Mouse (Mus musculus) spleen, postnatal 10 days (tissue): ENCODE data around the gene Myoc.
"Not testable (repeated sequence)": the region's sequence is repeated elsewhere in the genome, so short reads cannot be mapped to it uniquely, and the experiment has no call there.

Experiments
- DNase-seq, 2 experiments: peaks; one replicate each; pipeline ENCODE4 v3.0.0; 2021 to 2022; ENCODE audit warnings: low spot score in 2 of 2

Myoc gene

GRCm38 (mm10) chr1:162639051-162639750 is at the start of gene Myoc:
TSS of gene Myoc (plus strand) at chr1:162639155.
- no peak for DNase-seq

GRCm38 (mm10) chr1:162589443-162589842 is 49.5 kb upstream of the Myoc start:
- no peak for DNase-seq

- DNase-seq: no peak
These were observed 48.4 kb upstream of the Myoc start for GRCm38 (mm10) chr1:162590415-162590997.

- DNase-seq: no peak
These were observed 41.4 kb upstream of the Myoc start for GRCm38 (mm10) chr1:162597379-162598102.

DNA sequence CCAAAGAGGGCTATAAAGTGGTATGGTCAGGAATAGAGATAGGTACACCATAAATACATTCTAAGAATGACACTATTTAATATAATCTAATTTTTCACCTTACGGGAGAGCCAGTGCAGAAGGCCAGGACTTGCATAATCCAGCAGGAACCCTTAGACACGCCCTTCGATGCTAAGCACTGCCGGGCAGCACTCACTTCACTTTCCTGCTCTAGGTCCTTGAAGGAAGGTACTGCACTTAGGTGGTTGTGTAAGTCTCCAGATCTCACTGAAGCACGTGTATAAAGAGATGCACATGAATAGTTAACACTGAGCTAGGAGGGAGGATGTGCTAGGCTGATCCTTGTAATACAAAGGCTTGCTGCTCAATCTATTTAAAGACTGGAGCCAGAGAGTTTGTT is 39.3 kb upstream of the Myoc start:
- no peak for DNase-seq

- no peak for DNase-seq
These were observed 37.7 kb upstream of the Myoc start for GRCm38 (mm10) chr1:162601288-162601687.

DNA sequence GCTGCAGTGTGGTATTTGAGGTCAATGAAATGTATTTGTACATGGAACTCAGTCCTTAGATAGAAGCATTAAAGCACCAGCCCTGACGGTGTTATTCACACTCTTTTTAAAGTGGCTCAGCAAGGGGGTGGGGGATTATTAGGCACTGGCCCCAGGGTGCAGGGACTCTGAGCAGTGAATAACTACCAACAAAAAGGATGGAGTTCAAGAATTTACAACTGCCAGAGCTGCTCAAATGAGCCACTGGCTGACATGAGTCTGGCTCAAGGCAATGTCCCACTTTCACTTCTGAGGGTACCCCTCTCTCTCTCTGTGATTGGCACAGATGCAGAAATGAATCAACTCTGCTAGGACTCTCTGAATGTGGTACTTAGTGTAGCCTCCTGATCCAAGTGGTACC is 30.8 kb upstream of the Myoc start:
- no peak for DNase-seq

GRCm38 (mm10) chr1:162609633-162610250 is 29.2 kb upstream of the Myoc start:
- DNase-seq: no peak

DNA sequence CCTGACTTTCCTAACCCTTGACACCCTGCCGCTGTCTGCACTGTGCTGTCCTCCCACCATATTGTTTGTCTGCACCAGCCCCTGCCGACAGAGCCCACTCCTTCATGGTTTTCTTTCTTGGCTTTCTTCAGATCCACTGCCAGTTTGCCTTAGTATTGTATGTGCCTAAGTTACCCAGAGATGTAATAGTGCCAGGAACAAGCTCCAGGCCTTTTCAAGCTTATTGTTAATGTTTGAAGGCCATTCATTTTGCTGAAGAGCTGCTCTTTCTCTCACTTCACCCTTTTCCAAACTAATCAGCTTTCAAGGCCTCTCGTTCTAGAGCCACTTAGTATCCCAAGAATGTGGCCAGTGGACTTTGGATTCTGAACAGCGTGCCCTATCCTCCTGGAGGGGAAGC is 27.8 kb upstream of the Myoc start:
- DNase-seq: no peak

DNA sequence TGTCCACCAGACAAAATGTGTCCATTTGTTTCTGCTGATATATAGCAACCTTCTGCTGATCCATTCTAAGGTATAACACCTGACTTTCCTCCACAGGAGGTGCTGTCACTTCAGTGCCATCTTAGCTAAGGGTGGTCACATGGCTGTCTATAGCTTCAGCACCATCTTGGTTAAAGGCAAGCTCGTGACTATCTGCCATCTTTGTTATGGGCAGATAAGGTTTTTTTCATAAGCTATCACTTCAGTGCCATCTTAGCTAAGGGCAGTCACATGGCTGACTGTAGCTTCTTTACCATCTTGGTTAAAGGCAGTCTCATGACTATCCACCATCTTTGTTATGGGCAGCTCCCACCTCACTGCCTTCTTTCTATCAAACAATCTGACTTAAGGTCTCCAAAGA is 23.4 kb upstream of the Myoc start:
- no peak for DNase-seq

DNA sequence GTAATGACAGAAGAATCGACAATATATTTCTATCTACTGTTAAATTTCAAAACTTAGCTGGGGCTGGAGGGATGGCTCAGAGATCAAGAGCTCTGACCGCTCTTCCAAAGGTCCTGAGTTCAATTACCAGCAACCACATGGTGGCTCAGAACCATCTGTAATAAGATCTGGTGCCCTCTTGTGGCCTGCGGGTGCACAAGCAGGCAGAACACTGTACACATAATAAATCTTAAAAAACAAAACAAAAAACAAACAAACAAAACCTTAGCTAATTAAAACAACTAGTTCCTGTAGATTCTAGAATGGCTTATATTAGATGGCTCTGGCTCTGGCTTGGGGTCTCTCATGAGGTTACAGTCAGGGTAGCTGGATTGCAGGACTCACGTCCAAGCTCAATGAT is 18.5 kb upstream of the Myoc start:
- peak in 1 of 2 experiments; percentile 34 for DNase-seq

DNA sequence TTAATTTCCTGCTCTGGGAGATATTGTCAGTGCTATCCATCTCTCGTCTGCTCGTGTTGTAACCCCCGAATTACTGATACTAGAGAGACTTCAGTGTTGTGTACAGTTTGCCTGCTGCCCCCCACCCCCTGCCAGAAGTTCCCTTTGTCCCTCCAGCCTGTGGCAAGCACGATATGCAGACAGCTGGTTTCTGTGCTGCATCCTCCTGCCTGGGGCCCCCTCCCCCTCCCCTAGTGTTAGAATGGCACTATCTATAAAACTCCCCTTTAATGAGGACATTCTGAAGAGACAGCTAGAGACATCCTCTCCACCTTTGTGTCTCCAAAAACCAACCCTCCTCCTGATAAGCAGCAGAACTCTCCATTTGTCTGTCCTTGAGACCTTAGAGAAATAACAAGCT is 15.1 kb upstream of the Myoc start:
- DNase-seq: no peak

DNA sequence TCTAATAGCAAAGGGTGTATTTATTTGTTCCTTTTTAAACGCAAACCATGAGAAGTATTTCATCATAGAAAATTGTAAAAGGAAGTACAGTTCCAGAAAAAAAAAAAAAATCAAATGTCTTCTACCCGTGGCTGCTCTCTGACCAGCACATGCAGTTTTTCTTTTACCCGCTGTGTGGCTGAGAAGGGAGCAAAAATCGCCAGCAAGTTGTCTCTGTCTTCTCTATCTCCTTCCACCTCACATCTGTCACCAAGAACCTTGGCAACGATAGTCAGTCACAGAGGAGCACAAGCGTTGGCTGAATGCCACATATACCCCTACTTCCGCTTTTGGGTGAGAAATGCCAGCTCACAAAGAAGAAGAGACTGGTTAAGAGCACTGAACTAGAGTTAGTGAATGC is 13.7 kb upstream of the Myoc start:
- peak in 1 of 2 experiments; percentile 51 for DNase-seq

DNA sequence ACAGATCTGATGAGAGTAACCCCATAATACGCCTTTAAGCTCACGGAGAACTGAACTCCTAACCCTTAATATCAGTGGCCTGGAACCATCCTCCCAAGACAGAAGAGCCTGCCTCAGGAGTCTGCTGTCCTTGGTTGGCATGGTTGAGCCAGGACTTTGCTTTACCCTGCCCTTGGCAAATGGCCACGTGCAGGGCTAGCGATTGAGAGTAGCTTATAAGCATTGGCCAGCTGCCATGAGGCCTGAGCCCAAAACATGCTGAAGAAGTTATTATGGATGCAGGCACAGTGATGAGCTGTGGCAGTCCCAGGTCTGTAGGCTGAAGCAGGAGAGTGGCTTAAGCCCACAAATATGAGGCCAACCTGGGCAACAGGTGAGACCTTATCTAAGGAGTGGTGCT is 11.1 kb upstream of the Myoc start:
- not testable (repeated sequence) for DNase-seq

GRCm38 (mm10) chr1:162628326-162628725 is 10.6 kb upstream of the Myoc start:
- DNase-seq: not testable (repeated sequence)

DNA sequence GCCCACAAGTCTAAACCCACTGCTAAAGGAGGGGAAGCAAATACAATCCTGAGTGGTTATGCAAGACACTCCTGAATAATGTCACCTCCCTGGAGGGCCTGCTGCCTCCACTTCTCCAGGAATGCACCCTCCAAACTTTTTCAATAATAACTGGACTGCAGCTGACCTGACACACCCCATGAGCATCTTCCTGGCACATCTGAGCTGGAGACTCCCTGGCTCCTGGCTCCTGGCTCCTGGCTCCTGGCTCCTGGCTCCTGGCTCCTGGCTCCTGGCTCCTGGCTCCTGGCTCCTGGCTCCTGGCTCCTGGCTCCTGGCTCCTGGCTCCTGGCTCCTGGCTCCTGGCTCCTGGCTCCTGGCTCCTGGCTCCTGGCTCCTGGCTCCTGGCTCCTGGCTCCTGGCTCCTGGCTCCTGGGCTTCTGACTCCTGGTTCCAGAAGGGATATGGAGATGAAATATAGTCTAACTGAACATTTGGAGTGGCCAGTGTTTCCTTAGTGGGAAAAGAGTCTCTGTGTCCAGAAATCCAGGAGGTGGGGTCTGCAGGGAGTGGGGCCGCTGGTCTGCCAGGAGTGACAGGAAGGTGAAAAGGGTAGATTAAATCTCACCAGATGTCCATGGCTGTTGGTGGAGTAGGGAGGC is 3.5 kb upstream of the Myoc start:
- not testable (repeated sequence) for DNase-seq

- no peak for DNase-seq
These were observed 2.4 kb upstream of the Myoc start for GRCm38 (mm10) chr1:162636516-162636915.

- no peak for DNase-seq
These were observed 420 bp upstream of the Myoc start for GRCm38 (mm10) chr1:162638535-162638934.

- DNase-seq: no peak
These were observed 906 bp downstream of the Myoc start for GRCm38 (mm10) chr1:162639861-162640260.

GRCm38 (mm10) chr1:162642591-162642990 is 3.6 kb downstream of the Myoc start:
- DNase-seq: no peak

- DNase-seq: no peak
These were observed 4.8 kb downstream of the Myoc start for GRCm38 (mm10) chr1:162643752-162644151.

DNA sequence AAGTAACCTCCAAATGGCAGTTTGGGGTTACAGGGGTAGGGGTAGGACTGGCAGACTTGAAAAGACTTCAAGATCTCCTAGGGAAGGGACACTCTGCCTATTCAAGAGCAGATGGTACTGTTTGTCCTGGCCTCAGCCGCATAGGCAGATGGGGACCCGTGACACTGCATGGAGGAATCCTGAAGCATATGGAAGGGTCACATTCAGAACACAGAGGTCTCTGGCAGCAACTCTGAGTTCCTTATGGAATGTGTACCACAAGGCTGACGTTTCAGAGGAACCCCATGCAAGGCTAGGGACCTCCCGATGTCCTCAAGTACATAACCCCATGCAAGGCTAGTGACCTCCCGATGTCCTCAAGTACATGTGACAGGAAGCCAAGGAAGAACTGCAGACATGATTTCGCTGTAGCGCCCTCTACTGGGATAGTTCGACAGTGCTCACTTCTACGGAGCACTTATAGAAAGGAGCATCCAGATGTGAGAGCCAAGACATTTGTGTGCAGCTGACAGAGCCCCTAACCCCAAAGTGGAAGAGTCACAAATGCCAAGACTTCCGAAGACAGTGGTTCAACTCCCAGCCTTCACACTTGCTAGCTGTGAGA is 7.2 kb downstream of the Myoc start:
- peak in 1 of 2 experiments; percentile 43 for DNase-seq
